Mouse (Mus musculus): Measurements from ENCODE around the gene Nfkbie. TPM values are rescaled to one million over a fixed set of nuclear protein-coding genes. Genes with fewer than 3 reads are reported as not detected.

Gene Nfkbie
- total RNA-seq (2023): 47.6 TPM

DNA sequence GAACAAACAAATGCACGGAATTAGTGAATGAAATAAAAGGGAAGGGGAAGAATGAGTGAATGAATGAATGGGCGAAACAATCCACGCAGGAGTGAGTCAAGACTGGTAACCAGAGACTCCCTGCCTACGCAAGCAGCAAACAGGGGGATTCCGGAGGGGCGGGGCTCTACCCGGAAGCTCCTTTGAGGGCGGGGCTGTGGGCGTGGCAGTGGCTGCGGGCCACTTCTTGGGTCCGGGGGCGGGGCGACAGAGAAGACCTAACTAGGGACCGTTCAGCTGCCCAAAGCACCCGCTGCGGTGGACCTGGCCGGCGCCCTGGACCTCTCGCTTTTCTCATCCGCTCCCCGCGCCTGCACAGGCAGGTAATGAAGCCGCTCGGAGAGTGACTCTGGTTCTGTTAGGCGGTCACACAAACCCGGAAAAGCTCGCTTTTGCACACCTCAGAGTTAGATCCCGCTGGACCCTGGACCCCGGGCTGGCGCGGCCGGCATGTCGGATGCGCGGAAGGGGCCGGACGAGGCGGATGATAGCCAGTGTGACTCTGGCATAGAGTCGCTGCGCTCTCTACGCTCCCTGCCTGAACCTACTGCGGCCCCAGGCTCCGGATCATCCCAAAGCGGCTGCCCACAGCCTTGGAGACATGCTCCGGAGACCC lies at the start of gene Nfkbie:
Gene Nfkbie, plus strand, starts transcription at position 252 of the 655 bp plus-strand sequence.

DNA sequence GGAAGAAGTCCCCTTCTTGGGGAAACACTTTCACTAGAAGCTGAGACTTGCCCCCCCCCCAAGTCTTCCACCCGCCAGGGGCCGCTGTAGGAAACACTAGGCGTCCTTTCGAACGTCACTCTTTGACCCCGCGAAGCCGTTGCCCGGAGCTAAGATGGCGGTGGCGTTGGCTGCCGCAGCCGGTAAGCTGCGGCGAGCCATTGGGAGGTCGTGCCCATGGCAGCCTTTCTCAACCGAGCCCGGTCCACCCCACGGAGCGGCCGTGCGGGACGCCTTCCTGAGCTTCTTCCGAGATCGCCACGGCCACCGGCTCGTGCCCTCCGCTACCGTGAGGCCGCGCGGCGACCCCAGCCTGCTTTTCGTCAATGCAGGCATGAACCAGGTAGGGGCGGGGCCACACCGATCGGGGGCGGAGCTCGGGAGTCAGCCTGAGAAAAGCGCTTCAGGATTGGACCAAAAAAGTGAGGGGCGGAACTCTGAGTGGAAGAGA lies 48.8 kb upstream of the Nfkbie start, which contains the start of gene Aars2:
Gene Aars2, plus strand, starts transcription at position 142 of the 490 bp plus-strand sequence.

DNA sequence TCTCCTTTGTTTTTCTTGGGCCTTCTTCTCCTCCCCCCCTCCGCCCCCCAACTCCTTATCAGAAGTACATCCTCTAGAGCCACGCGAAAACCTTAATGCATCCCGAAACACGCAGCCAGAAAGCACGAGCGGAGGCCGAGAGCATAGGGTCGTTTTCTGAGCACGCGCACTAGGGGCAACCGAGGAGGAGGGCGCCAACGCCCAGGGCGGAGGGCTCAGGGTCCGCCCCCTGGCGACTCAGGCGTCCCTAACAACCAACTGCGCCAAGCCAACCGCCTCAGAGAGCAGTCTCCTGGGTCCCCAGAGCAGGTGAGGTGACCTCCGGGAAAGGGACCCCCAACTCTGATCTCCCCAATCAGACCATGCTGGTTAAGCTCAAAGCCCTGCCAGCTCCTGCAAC lies 32.2 kb upstream of the Nfkbie start, which contains the start of gene Tcte1:
Gene Tcte1, plus strand, starts transcription at position 172 of the 400 bp plus-strand sequence.

DNA sequence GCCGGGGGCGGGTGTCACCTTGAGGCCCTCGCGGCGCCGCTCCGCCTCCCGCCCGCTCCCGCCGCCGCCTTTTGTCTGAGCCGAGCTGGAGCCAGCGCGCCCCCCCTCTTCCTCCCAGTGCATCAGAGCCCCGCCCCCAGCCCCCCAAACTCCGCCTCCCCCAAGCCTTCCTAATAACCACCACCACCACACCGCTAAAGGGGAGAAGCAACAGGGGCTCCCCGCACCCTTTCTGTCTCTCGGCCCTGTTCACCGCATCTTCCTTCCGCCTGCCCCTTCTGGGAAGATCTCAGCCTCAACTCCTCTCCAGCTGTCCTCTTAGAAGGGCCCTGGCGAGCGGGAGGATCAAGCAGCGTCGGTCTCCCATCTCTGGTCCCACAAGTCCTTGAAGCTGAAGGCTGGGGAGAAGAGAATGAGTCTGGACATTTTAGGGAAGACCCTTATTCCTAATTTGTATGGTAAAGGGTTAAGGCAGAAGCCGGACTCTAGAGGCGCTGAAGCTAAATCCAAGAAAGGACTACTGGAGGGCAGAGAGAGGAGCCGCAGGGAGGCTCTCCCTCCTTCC lies 5.8 kb upstream of the Nfkbie start, which contains the start of gene Tmem151b:
Gene Tmem151b, minus strand, starts transcription at position 61 of the 565 bp plus-strand sequence.

DNA sequence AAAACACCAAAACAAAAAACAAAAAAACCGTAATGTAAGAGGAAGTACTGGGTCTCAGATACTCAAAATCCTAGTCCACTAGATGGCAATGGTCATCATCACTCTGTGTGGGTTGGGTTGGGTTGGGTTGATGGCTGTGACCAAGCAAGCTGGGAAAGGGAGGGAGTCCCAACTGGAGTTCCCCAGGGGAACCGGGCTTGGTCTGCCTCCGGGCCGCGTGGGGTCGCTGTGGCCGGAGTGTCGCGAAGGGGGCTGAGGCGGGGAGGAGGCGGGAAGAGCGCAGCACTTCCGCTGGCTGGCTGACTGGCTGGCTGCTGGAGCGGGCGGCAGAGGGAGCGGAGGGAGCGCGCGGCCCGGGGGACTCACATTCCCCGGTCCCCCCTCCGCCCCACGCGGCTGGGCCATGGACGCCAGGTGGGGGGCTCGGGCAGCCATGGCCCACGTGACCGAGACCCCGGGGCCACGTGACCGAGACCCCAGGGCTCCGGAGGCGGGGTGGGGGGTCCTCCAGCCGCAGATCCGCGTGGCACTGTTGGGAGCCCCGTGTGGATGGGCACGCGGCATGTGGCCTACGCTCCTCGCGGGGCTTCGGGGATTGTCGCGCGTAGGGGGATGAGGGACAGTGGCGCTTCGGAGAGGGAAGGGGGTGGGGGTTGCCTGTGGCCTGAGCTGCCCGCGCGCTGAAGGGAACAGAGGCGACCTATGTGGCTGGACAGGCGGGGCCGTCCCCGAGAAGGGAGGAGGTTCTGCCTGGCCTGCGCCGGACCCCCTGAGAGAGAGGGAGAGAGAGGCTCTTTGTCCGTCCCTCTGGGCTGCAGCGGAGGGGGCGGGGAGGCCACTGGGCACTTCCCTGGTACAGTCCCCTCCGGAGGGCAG lies 8.4 kb downstream of the Nfkbie start, which contains the start of gene Slc35b2:
Gene Slc35b2, plus strand, starts transcription at position 220 of the 876 bp plus-strand sequence.

DNA sequence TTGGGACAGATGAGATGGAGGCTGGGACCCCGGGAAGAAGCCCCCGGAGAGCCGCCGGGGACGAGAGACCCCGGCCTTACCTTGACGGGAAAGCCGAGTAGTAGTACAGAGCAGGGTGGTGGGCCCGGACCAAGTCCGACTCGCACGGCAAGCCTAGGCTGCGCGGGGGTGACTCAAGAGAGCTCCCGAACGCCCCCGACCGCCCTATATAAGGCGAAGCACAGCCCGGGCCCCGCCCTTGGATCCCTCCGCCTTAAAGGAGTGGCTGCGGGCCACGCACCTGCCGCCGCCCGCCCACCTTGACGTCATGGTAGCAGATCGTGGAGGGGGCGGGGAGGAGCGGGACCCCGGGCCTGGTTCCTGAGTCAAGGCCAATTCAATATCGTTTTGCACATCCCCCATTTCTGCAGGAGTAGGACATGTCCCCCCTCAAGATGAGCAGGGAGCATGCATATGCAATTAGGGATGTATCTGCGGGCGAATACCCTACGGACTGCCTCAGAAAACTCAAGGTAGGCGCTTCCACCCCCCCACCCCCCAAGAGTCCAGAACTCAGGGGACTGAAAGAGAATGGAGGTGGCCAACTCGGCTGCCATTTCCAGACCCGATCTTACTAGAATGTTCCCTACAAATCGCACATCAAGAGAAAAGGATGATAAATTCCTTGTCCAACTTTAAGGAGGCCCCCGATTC lies 17.7 kb downstream of the Nfkbie start, which contains the start of gene Hsp90ab1:
Gene Hsp90ab1, minus strand, starts transcription at position 185 of the 693 bp plus-strand sequence.

DNA sequence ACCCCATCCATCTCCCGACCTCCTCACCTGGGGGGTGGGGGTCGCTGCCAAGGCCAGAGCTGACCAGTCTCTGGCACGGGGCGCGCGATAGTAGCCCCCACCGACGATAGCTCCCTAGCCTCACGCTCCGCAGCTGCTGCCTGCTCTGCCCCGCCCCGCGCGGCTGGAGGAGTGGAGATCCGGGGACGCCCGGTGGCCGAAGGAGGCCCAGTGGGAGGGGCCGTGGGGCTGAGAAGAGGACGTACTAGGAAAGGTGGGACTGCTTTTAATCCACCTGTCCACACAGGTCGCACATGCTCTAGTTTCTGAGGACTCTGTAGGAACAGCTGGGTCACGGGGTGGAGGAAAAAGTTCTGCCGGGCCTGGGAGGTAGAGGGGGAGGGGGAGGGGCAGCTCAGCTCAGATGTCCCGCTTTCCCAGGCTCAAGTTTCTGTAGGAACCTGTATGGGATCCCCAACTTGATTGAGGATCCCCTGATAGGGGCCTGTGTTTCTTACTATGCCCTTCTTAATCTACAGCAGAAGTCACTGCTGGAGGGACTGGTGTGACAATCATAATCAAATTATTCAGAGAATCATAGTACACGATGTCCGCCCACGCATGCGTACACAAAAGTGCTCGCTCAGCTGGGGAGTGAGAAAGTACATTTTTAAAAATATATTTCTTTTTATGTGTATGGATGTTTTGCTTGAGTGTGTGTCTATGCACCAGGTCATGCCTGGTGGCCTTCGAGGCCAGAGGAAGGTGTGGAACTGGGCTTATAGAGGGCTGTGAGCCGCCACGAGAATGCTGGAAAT lies 44.1 kb downstream of the Nfkbie start, which contains the start of gene Slc29a1:
Gene Slc29a1, minus strand, starts transcription at position 161 of the 797 bp plus-strand sequence.

DNA sequence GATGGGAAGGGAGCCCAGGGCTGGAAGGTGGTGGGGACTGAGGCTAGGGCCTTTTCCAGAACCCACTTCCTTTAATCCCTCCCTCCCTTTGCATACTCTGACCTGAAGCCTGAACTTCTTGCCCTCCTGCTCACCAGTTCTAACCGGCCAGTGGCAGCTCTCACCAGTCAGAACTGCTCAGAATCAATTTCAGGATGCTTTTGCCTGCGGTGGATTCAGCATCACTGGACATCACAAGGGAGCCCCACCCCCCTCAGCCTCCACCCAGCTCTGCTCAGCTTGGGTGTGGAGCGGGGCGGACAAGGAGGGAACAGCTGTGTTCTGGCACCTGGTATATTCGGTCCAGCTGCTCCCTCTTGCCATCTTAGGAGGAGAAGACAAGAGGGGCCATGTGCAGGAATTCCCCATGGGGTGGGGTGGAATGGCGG lies 46.4 kb downstream of the Nfkbie start, which contains the start of gene Mymx:
Gene Mymx, minus strand, starts transcription at position 226 of the 428 bp plus-strand sequence.

Other genes starting within 250 kb of the Nfkbie start
- 78.5 TPM for gene Cdc5l, start 122.0 kb upstream of the Nfkbie start, total RNA-seq (2023)
- not detected for gene Spats1, start 80.3 kb upstream of the Nfkbie start, total RNA-seq (2023)
- 20.7 TPM for gene Aars2, start 48.9 kb upstream of the Nfkbie start, total RNA-seq (2023)
- not detected for gene Tcte1, start 32.3 kb upstream of the Nfkbie start, total RNA-seq (2023)
- not detected for gene Tmem151b, start 6.0 kb upstream of the Nfkbie start, total RNA-seq (2023)
- gene Slc35b2, start 8.2 kb downstream of the Nfkbie start, total RNA-seq (2023): 22.9 TPM
- 1,228 TPM for gene Hsp90ab1, start 17.6 kb downstream of the Nfkbie start, total RNA-seq (2023)
- 36.1 TPM for gene Slc29a1, start 43.9 kb downstream of the Nfkbie start, total RNA-seq (2023)
- not detected for gene Mymx, start 46.4 kb downstream of the Nfkbie start, total RNA-seq (2023)
- gene Capn11, start 103.6 kb downstream of the Nfkbie start, total RNA-seq (2023): 2.8 TPM
- gene Mrpl14, start 130.6 kb downstream of the Nfkbie start, total RNA-seq (2023): 12.5 TPM
- gene Tmem63b, start 131.2 kb downstream of the Nfkbie start, total RNA-seq (2023): 41.6 TPM
- gene 1600014C23Rik, start 178.1 kb downstream of the Nfkbie start, total RNA-seq (2023): not detected

All from CD4-positive naive resting alpha-beta T cell, adult 76 days (primary cell).